Mouse (Mus musculus): ENCODE results near the gene Best1.

DNA sequence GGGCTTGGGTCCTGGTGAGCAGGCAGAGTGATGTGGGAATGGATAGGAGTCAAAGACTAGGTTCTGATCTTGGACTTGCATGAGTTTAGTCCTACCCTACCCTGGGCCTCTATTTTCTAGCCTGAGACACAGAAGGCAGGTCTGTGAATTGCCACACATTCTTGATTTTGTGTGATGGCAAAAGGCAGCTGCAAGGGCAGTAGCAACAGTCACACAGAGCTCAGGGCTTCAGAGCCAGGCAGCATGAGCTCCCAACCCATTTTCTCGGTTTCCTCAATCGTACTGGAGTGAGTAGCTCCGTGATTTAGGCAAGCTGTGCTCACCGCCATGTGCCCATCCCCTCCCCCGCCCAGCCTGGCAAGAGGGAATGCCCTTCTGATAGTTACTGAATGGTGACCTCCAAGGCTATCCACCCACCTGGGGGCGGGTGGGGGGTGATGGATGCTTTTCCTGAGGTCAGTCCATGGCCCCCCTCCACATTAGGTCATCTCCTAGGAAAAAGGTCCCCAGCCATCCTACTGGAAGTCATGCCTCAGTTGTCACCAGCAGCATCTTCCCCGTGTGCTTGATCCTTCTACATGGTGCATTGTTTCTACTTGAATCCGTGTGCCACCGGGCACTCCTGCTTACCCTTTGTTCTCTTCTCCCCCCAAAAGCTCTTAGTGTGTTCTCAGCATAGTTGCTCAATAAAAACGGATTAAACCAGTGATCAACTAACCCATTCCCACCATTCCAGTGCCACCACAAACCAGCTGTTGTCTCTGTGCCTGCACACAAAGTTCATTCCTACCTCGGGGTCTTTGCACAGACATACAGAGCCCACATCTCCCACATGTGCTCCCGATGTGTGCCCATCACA is 4.0 kb downstream of the Best1 start:
- TF ChIP-seq CTCF (IDR thresholded peaks at IDR 0.05; ENCODE audit: low read depth) (no peak), EP300 (optimal IDR thresholded peaks at IDR 0.05) (no peak)
